Mouse (Mus musculus) liver, adult 2 months (tissue): ENCODE measurements around the gene Nmrk1. TPM values are rescaled to one million over a fixed set of nuclear protein-coding genes. Genes with fewer than 3 reads are reported as not detected.

ENCODE experiments used
- DNase-seq: peaks from one replicate; pipeline ENCODE4 v3.0.0-alpha.2; 2011; ENCODE audit warnings: low read depth, low spot score; ENCODE audit errors: extremely low read depth
- H3K27ac ChIP-seq: fragments of 200-500 bp; replicated peaks from 2 replicates; pipeline ENCODE4 v1.5.1; 2012; ENCODE audit warnings: low read depth, mild to moderate bottlenecking, control low read depth, inconsistent platforms, low read length; ENCODE audit not compliant: insufficient read depth
- H3K27me3 ChIP-seq: fragments of 200-500 bp; 2 replicates; pipeline ENCODE4 v1.6.1; 2012; ENCODE audit warnings: mild to moderate bottlenecking, moderate library complexity, low read length, inconsistent platforms; ENCODE audit not compliant: control insufficient read depth, insufficient read depth
- H3K36me3 ChIP-seq: fragments of 200-500 bp; 2 replicates; pipeline ENCODE4 v1.6.1; 2012; ENCODE audit warnings: low read length, inconsistent platforms; ENCODE audit not compliant: control insufficient read depth, insufficient read depth
- H3K4me1 ChIP-seq: fragments of 200-500 bp; 2 replicates; pipeline ENCODE4 v1.6.1; 2011; ENCODE audit warnings: low read length; ENCODE audit not compliant: control insufficient read depth, insufficient read depth
- H3K4me3 ChIP-seq: fragments of 200-500 bp; 2 replicates; pipeline ENCODE4 v1.5.1; 2011; ENCODE audit warnings: low read depth, mild to moderate bottlenecking, control low read depth, low read length, moderate library complexity; ENCODE audit not compliant: insufficient read depth
- H3K79me2 ChIP-seq: fragments of 200-500 bp; 2 replicates; pipeline ENCODE4 v1.6.1; 2012; ENCODE audit warnings: inconsistent platforms, mild to moderate bottlenecking, low read length, moderate library complexity; ENCODE audit not compliant: control insufficient read depth, insufficient read depth
- H3K9ac ChIP-seq: fragments of 200-500 bp; 2 replicates; pipeline ENCODE4 v1.6.1; 2012; ENCODE audit warnings: low read depth, mild to moderate bottlenecking, control low read depth, inconsistent platforms, low read length
- CTCF ChIP-seq: fragments of 200-500 bp; IDR thresholded peaks from 2 replicates; pipeline ENCODE4 v1.5.1; 2011; ENCODE audit warnings: low read depth, low read length, control low read depth
- POLR2A ChIP-seq: fragments of 200-500 bp; IDR thresholded peaks from 2 replicates; pipeline ENCODE4 v1.6.1; 2011; ENCODE audit warnings: low read length, control low read depth; ENCODE audit not compliant: insufficient read depth; ENCODE audit errors: extremely low read depth
- WGBS: fragments of 180-500 bp; shearing (Covaris S2); methylation state at CpG from one replicate; pipeline ENCODE4 v1.1.7; 2018; 5-methylcytosine and 5-hydroxymethylcytosine counted together
- polyA plus RNA-seq: library from polyadenylated mRNA; depleted of rRNA; stranded (reverse); fragments of >200 nt; gene quantifications from 2 replicates; pipeline ENCODE4 v1.2.3, GENCODE M21; 2012
- total RNA-seq: library from RNA; depleted of rRNA; stranded (reverse); fragments of >200 nt; gene quantifications from 2 replicates; pipeline ENCODE4 v1.2.3, GENCODE M21; 2014

Nmrk1 gene
- total and polyA plus RNA-seq, 2 experiments = 21.9 to 47.4 TPM

DNA sequence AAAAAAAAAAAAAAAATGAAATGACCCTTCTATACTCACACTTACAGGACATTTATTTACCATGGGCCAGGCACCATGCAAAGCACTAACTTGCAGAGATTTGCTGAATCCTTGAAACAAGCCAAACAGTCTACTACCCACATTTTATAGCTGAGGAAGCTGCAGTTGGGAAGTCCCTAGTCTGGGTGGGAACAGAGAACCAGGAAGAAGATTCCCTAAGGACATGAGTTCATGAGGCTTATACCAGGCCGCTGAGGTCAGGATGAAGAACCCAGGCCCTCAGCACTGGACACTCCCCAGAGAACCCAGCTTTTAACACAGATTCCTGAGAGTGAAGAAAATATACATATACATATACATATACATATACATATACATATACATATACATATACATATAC is 14.2 kb upstream of the Nmrk1 start:
- no peak overlapping the region for H3K9ac ChIP-seq
- WGBS = 81% methylated on average over 1 of the region's 1 CpGs
- H3K79me2 ChIP-seq = peaks cover 49% of the 10 kb centered on the region
- peak overlapping the region; percentile 46; the same call in 1 of the 2 replicates for H3K27ac ChIP-seq
- no peaks in the 10 kb centered on the region for H3K27me3 ChIP-seq
- no peaks in the 10 kb centered on the region for H3K36me3 ChIP-seq
- peaks cover 24% of the 10 kb centered on the region for H3K4me1 ChIP-seq
- H3K4me3 ChIP-seq = no peak overlapping the region
- TF ChIP-seq CTCF (no peak), POLR2A (no peak)
- DNase-seq = no peak

DNA sequence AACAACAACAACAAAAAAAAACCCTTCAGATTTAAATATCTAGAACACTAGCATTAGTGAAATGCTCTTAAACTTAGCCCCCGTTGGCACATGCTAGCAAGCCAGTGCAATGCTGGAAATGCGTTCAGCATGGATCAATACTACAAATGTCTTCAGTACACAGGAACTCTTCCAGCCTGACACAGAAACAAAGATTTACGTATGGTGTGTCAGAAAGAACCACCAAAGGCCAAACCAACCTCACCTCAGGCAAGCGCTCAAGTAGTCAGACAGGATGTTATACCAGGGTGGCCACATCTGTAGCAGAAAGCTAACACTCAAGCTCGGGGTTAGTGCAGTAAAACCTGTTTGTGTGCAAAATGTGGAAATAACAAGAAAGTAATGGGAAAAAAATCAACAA is 12.7 kb upstream of the Nmrk1 start:
- H3K4me3 ChIP-seq = no peak overlapping the region
- WGBS = 26% methylated on average over 5 of the region's 5 CpGs
- peaks cover 59% of the 10 kb centered on the region for H3K79me2 ChIP-seq
- TF ChIP-seq POLR2A (no peak), CTCF (no peak)
- no peaks in the 10 kb centered on the region for H3K27me3 ChIP-seq
- no peak overlapping the region for H3K27ac ChIP-seq
- no peaks in the 10 kb centered on the region for H3K36me3 ChIP-seq
- peak; percentile 59 for DNase-seq
- peaks cover 22% of the 10 kb centered on the region for H3K4me1 ChIP-seq
- no peak overlapping the region for H3K9ac ChIP-seq

DNA sequence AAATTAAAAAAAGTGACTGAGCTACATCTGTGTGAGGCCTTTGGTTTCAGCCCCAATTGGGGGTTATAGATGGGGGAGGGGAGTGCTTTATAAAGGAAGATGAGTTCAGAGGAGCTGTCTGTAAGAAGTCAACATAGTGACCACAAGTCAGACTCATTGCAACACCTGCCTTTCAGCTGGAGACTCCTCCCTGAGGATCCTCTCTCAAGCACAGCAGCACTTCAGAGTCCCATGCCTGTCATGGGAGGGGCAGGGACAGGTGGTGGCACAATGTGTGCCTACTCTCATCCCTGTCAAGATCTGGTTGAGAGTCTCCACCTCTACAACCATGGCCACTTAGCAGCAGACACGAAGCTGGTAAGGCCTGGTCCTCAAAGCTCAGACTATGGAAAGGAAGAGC is 12.1 kb upstream of the Nmrk1 start:
- WGBS = 60% methylated on average over 1 of the region's 1 CpGs
- Histone ChIP-seq H3K4me3 (no peak overlapping the region), H3K79me2 (peaks cover 60% of the 10 kb centered on the region), H3K9ac (no peak overlapping the region), H3K4me1 (peaks cover 24% of the 10 kb centered on the region), H3K27ac (no peak overlapping the region), H3K27me3 (no peaks in the 10 kb centered on the region), H3K36me3 (no peaks in the 10 kb centered on the region)
- TF ChIP-seq POLR2A (no peak), CTCF (no peak)
- no peak for DNase-seq

DNA sequence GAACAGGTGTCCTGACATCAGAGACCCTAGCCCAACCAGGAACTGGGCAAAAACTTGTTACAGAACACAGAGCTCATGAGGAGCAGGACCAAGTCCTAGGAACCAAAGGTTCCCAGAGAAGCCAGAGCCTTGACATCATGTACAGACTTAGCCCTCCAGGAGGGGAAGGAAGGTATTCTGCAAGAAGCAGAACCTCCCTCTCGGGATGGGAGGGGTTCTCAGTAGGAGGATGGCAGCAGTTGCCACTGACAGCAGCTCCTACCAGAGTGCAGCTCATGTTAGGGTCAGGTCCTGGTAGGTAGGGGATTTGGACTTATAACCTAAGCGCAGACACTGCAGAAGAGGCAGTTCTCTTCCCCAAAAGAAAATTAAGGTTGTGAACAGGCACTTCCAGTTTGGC is 7.9 kb upstream of the Nmrk1 start:
- 76% methylated on average over 2 of the region's 2 CpGs for WGBS
- H3K9ac ChIP-seq = no peak overlapping the region
- DNase-seq = no peak
- no peak for TF ChIP-seq CTCF
- no peak for TF ChIP-seq POLR2A
- no peaks in the 10 kb centered on the region for H3K36me3 ChIP-seq
- H3K79me2 ChIP-seq = peaks cover 56% of the 10 kb centered on the region
- no peak overlapping the region for H3K4me3 ChIP-seq
- peaks cover 16% of the 10 kb centered on the region for H3K4me1 ChIP-seq
- no peak overlapping the region for H3K27ac ChIP-seq
- H3K27me3 ChIP-seq = no peaks in the 10 kb centered on the region

DNA sequence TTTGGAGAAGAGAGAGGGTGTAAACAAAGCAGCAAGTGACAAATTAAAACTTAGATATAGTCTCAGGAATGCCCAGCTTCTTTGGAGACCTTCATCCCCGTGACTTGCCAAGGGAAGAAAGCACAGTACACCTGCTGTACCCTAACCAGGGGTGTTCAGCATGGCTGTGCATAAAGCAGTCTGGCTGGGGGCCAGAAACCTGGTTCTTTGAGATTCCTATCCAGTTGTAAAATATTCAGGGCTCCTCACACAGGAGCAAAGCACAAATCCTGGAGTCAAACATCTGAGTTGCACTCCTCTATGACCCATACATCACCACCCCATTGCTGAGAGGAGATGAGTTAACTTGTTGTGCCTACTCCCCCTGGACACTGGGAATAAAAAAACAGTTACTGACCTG is 2.2 kb upstream of the Nmrk1 start:
- no peak overlapping the region for H3K9ac ChIP-seq
- no peak overlapping the region for H3K27ac ChIP-seq

DNA sequence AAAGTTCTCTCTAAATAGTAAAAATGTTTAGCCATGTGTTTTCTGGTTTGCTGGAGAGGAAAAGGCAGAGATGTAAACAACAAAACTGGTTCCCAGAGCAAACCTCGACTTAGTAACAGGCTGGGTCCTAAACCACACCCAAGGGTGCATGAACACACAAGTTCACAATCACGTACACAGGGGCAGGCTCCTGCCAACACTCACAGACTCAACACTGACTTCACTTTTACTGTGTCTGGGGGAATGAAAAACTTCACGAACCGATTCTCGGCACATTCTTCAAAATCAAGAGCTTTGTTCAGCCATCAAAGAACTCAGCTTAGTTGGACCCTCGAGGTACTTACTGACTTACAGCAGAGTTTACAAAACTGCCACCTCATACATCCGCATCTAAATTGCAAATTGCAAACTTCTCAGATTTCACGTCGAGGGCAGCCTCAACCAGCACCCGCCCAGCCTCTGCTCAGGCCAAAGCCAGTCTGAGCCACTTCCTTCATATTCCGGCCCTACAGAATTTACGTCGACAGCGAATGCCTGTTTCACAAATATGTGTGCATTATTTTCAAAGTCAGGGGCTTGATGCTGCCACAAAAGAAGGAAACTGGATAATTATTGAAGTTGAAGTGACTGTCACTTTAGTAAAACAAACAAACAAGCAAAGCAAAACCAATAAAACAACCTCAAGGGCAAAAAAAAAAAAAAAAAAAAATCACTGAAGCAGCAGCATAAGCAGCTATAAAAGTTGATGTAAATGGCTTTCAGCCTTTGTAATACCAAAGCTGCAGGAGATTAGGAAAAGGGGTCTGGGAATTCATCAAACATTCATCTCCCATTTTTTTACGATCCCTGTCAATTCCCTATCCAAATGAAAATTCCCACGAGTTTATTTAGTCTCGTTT is 1.3 kb upstream of the Nmrk1 start:
- H3K79me2 ChIP-seq = peaks cover 25% of the 10 kb centered on the region; the same call in 1 of the 2 replicates
- peak overlapping the region; percentile 30; the same call in 1 of the 2 replicates for H3K27ac ChIP-seq
- H3K4me3 ChIP-seq = peak overlapping the region; percentile 80
- DNase-seq = peak; percentile 35
- TF ChIP-seq CTCF (no peak), POLR2A (no peak)
- 9% methylated on average over 17 of the region's 17 CpGs for WGBS
- peak overlapping the region; percentile 73 for H3K9ac ChIP-seq
- H3K4me1 ChIP-seq = peaks cover 15% of the 10 kb centered on the region
- no peaks in the 10 kb centered on the region for H3K27me3 ChIP-seq
- H3K36me3 ChIP-seq = no peaks in the 10 kb centered on the region; the same call in 1 of the 2 replicates

More for the DNA sequence above, 2.2 kb upstream of the Nmrk1 start:
- Histone ChIP-seq H3K79me2 (peaks cover 31% of the 10 kb centered on the region), H3K27me3 (no peaks in the 10 kb centered on the region), H3K36me3 (no peaks in the 10 kb centered on the region; the same call in 1 of the 2 replicates), H3K4me1 (peaks cover 14% of the 10 kb centered on the region), H3K4me3 (no peak overlapping the region)
- 70% methylated on average over 1 of the region's 1 CpGs for WGBS
- DNase-seq = no peak
- TF ChIP-seq CTCF (no peak), POLR2A (no peak)
